Mouse (Mus musculus) ES-Bruce4 (cell line): ENCODE results near the gene Fam20b. TPM values are rescaled to one million over a fixed set of nuclear protein-coding genes. Genes with fewer than 3 reads are reported as not detected.

ENCODE experiments used
- H3K27ac ChIP-seq: 2 replicates; pipeline ENCODE4 v1.5.1; 2012; ENCODE audit warnings: low read length, inconsistent platforms; ENCODE audit not compliant: insufficient read depth
- H3K27me3 ChIP-seq: 2 replicates; pipeline ENCODE4 v1.6.1; 2012; ENCODE audit warnings: mild to moderate bottlenecking, low read length, inconsistent platforms; ENCODE audit not compliant: control insufficient read depth, poor library complexity, insufficient read depth, severe bottlenecking
- H3K36me3 ChIP-seq: 2 replicates; pipeline ENCODE4 v1.6.1; 2012; ENCODE audit warnings: inconsistent platforms, mild to moderate bottlenecking, low read length, moderate library complexity; ENCODE audit not compliant: control insufficient read depth, poor library complexity, insufficient read depth, severe bottlenecking
- H3K4me1 ChIP-seq: one replicate; pipeline ENCODE4 v1.8.1; 2011; ENCODE audit warnings: low read length; ENCODE audit not compliant: control insufficient read depth, insufficient read depth
- H3K4me3 ChIP-seq: 2 replicates; pipeline ENCODE4 v1.5.1; 2011; ENCODE audit warnings: low read depth, mild to moderate bottlenecking, low read length
- H3K9ac ChIP-seq: 2 replicates; pipeline ENCODE4 v1.6.1; 2012; ENCODE audit warnings: low read depth, mild to moderate bottlenecking, inconsistent platforms; ENCODE audit not compliant: poor library complexity, severe bottlenecking
- H3K9me3 ChIP-seq: replicated peaks from 2 replicates; pipeline ENCODE4 v1.6.1; 2012; ENCODE audit warnings: mild to moderate bottlenecking, low read length, inconsistent platforms; ENCODE audit not compliant: control insufficient read depth, poor library complexity, insufficient read depth, severe bottlenecking
- CTCF ChIP-seq: IDR thresholded peaks from one replicate; pipeline ENCODE4 v1.8.1; 2011; ENCODE audit warnings: low read depth, low read length
- EP300 ChIP-seq: IDR thresholded peaks from 2 replicates; pipeline ENCODE4 v1.6.1; 2011; ENCODE audit warnings: low read depth, low read length; ENCODE audit not compliant: insufficient read depth
- POLR2A ChIP-seq: IDR thresholded peaks from one replicate; pipeline ENCODE4 v1.8.1; 2011; ENCODE audit warnings: low read length; ENCODE audit not compliant: insufficient read depth
- polyA plus RNA-seq: library from polyadenylated mRNA; stranded (reverse); fragments of >200 nt; gene quantifications from 2 replicates; pipeline ENCODE4 v1.2.4, GENCODE M21; 2011; ENCODE audit warnings: low read depth; ENCODE audit not compliant: missing spikeins, insufficient read depth, insufficient read length

The Fam20b gene
- polyA plus RNA-seq, 1 experiment: 23.5 TPM

- H3K9ac ChIP-seq: no peak overlapping the region
- H3K27ac ChIP-seq: no peak overlapping the region
- H3K4me1 ChIP-seq: no peaks in the 10 kb centered on the region
Measured at GRCm38 (mm10) chr1:156705696-156706285, 13.1 kb downstream of the Fam20b start.

GRCm38 (mm10) chr1:156703444-156703843 lies 15.4 kb downstream of the Fam20b start:
- no peak overlapping the region for H3K27ac ChIP-seq
- TF ChIP-seq EP300: no peak
- no peak for TF ChIP-seq CTCF
- TF ChIP-seq POLR2A: no peak
- H3K9ac ChIP-seq: no peak overlapping the region
- no peaks in the 10 kb centered on the region for H3K27me3 ChIP-seq
- H3K4me3 ChIP-seq: no peak overlapping the region
- no peaks in the 10 kb centered on the region for H3K9me3 ChIP-seq
- no peaks in the 10 kb centered on the region for H3K4me1 ChIP-seq
- peaks cover 3% of the 10 kb centered on the region for H3K36me3 ChIP-seq

More at GRCm38 (mm10) chr1:156705696-156706285, 13.1 kb downstream of the Fam20b start:
- no peak overlapping the region for H3K4me3 ChIP-seq
- no peaks in the 10 kb centered on the region for H3K27me3 ChIP-seq
- H3K9me3 ChIP-seq: no peaks in the 10 kb centered on the region
- peaks cover 3% of the 10 kb centered on the region for H3K36me3 ChIP-seq
- no peak for TF ChIP-seq POLR2A
- TF ChIP-seq CTCF: no peak
- no peak for TF ChIP-seq EP300

- no peak overlapping the region for H3K27ac ChIP-seq
- no peak overlapping the region for H3K4me3 ChIP-seq
- H3K4me1 ChIP-seq: no peaks in the 10 kb centered on the region
- no peaks in the 10 kb centered on the region for H3K9me3 ChIP-seq
- TF ChIP-seq EP300: no peak
- no peak for TF ChIP-seq CTCF
- no peak for TF ChIP-seq POLR2A
- no peaks in the 10 kb centered on the region for H3K27me3 ChIP-seq
- H3K36me3 ChIP-seq: peaks cover 3% of the 10 kb centered on the region
- no peak overlapping the region for H3K9ac ChIP-seq
Measured at GRCm38 (mm10) chr1:156702151-156702550, 16.7 kb downstream of the Fam20b start.

- no peak for TF ChIP-seq POLR2A
- no peak for TF ChIP-seq CTCF
- no peak for TF ChIP-seq EP300
- Histone ChIP-seq H3K27ac (no peak overlapping the region), H3K4me1 (no peaks in the 10 kb centered on the region), H3K36me3 (no peaks in the 10 kb centered on the region), H3K9me3 (no peaks in the 10 kb centered on the region), H3K4me3 (no peak overlapping the region), H3K9ac (no peak overlapping the region), H3K27me3 (no peaks in the 10 kb centered on the region)
Measured at GRCm38 (mm10) chr1:156686025-156686661, 32.7 kb downstream of the Fam20b start.

- Histone ChIP-seq H3K4me3 (no peak overlapping the region), H3K36me3 (no peaks in the 10 kb centered on the region), H3K9me3 (no peaks in the 10 kb centered on the region), H3K9ac (no peak overlapping the region), H3K4me1 (peaks cover 2% of the 10 kb centered on the region), H3K27ac (no peak overlapping the region), H3K27me3 (no peaks in the 10 kb centered on the region)
- TF ChIP-seq CTCF (no peak), EP300 (no peak), POLR2A (no peak)
Measured at GRCm38 (mm10) chr1:156679599-156679998, 39.3 kb downstream of the Fam20b start.

GRCm38 (mm10) chr1:156677230-156677629 lies 41.7 kb downstream of the Fam20b start:
- Histone ChIP-seq H3K4me3 (no peak overlapping the region), H3K36me3 (no peaks in the 10 kb centered on the region)
- TF ChIP-seq CTCF (no peak), EP300 (no peak), POLR2A (no peak)

More at GRCm38 (mm10) chr1:156677230-156677629, 41.7 kb downstream of the Fam20b start:
- H3K27ac ChIP-seq: 0 out of 2 replicates have a peak overlapping the region, but pooled peaks have one; percentile 38
- no peak overlapping the region for H3K9ac ChIP-seq
- H3K27me3 ChIP-seq: no peaks in the 10 kb centered on the region
- peaks cover 2% of the 10 kb centered on the region for H3K4me1 ChIP-seq
- H3K9me3 ChIP-seq: no peaks in the 10 kb centered on the region
